Mouse (Mus musculus) stomach, postnatal 0 days (tissue): ENCODE measurements at regions not wholly inside any gene's neighbourhood (a gene's known extent, or its start where the extent isn't known, plus 50 kb on each side); places are given as distances from the start of the nearest gene placed in this dataset.

Source experiments
- ATAC-seq: fragments of 200-750 bp; cut with Nextera tagmentation; 2 replicates; pipeline ENCODE4 v1.8.0; 2017; ENCODE audit not compliant: low FRiP score, low TSS enrichment
- DNase-seq: peaks from one replicate; pipeline ENCODE4 v3.0.0-alpha.2; 2016; ENCODE audit warnings: low spot score
- H3K27ac ChIP-seq: fragments of 300-500 bp; sonication (generic); replicated peaks from 2 replicates; pipeline ENCODE4 v1.5.1; 2014; ENCODE audit warnings: mild to moderate bottlenecking, control low read depth
- H3K27me3 ChIP-seq: fragments of 300-500 bp; sonication (generic); 2 replicates; pipeline ENCODE4 v1.6.1; 2014; ENCODE audit warnings: low read length; ENCODE audit not compliant: control insufficient read depth, insufficient read depth
- H3K36me3 ChIP-seq: fragments of 300-500 bp; sonication (generic); 2 replicates; pipeline ENCODE4 v1.6.1; 2014; ENCODE audit warnings: low read length, mixed read lengths; ENCODE audit not compliant: control insufficient read depth, insufficient read depth
- H3K4me1 ChIP-seq: fragments of 300-500 bp; sonication (generic); replicated peaks from 2 replicates; pipeline ENCODE4 v1.6.1; 2014; ENCODE audit warnings: antibody characterized with exemption; ENCODE audit not compliant: control insufficient read depth, insufficient read depth
- H3K4me2 ChIP-seq: fragments of 300-500 bp; sonication (generic); replicated peaks from 2 replicates; pipeline ENCODE4 v1.6.1; 2014; ENCODE audit warnings: low read depth, mild to moderate bottlenecking, control low read depth, moderate library complexity
- H3K4me3 ChIP-seq: fragments of 300-500 bp; sonication (generic); 2 replicates; pipeline ENCODE4 v1.5.1; 2014; ENCODE audit warnings: low read depth, low read length, control low read depth
- H3K9ac ChIP-seq: fragments of 300-500 bp; sonication (generic); 2 replicates; pipeline ENCODE4 v1.6.1; 2014; ENCODE audit warnings: mild to moderate bottlenecking, low read length, control low read depth, mixed read lengths
- H3K9me3 ChIP-seq: fragments of 300-500 bp; sonication (generic); 2 replicates; pipeline ENCODE4 v1.6.1; 2016; ENCODE audit warnings: low read length; ENCODE audit not compliant: control insufficient read depth
- CTCF ChIP-seq: IDR thresholded peaks from 2 replicates; pipeline ENCODE4 v1.5.1; 2016; ENCODE audit warnings: antibody characterized with exemption, low read depth, mild to moderate bottlenecking, moderate library complexity
- EP300 ChIP-seq: optimal IDR thresholded peaks from 2 replicates; pipeline ENCODE3; 2016; ENCODE audit warnings: antibody characterized with exemption
- whole genome bisulfite sequencing: fragments of 180-500 bp; shearing (Covaris S2); extraction: QIAGEN DNeasy Blood & Tissue Kit; methylation state at CpG from one replicate; pipeline ENCODE4 v1.1.7; 2014; 5-methylcytosine and 5-hydroxymethylcytosine counted together

GRCm38 (mm10) chr3:137568580-137569313 is 52.7 kb upstream of the Ddit4l start:
- WGBS = 72% methylated on average over 2 of the region's 2 CpGs
- no peak for TF ChIP-seq CTCF
- no peak for TF ChIP-seq EP300

More at GRCm38 (mm10) chr3:137568580-137569313, 52.7 kb upstream of the Ddit4l start:
- Histone ChIP-seq H3K36me3 (no peaks in the 10 kb centered on the region), H3K4me1 (no peaks in the 10 kb centered on the region), H3K4me3 (no peak overlapping the region), H3K9ac (no peak overlapping the region), H3K9me3 (no peaks in the 10 kb centered on the region), H3K27me3 (no peaks in the 10 kb centered on the region), H3K4me2 (no peak overlapping the region), H3K27ac (no peak overlapping the region)
- no peak for ATAC-seq
- no peak for DNase-seq
